Comparison of ENCODE assay signal across 18 mouse cellular contexts in genomic region chr1:70624803-70625460, GRCm38 (mm10).
A peak's percentile ranks its signal among the peaks of the same experiment; 100 is the strongest.
DNase-seq lines count a peak whose midpoint lies in the region; ATAC-seq and TF ChIP-seq lines count a peak whose summit lies in the region.
"Had no signal": no experiment of that assay in that cellular context is flagged by ENCODE, and none has a peak within 500 bp of the region (broad histone marks: within the 10 kb centered on the region; RNA-seq: fewer than 3 reads in every experiment).

No protein-coding gene starts in this region.

- TF ChIP-seq POLR2A in heart, adult 2 months (IDR thresholded peaks at IDR 0.05; ENCODE audit: insufficient read depth, low read depth, low read length), result no peak

- H3K4me2 ChIP-seq in neural tube, embryonic 11.5 days (ENCODE audit: low read depth), result no peak overlapping the region
- no peak overlapping the region for H3K4me2 ChIP-seq in neural tube, embryonic 15.5 days
- no peak overlapping the region for H3K4me2 ChIP-seq in forebrain, embryonic 13.5 days
- H3K4me2 ChIP-seq in midbrain, embryonic 11.5 days, result no peak overlapping the region
- H3K4me2 ChIP-seq: limb, embryonic 13.5 days; liver, embryonic 15.5 days had no signal

- H3K79me2 ChIP-seq in heart, adult 2 months (replicated peaks; ENCODE audit: control insufficient read depth, insufficient read depth, low read length), result no peaks in the 10 kb centered on the region

- H3K27me3 ChIP-seq in neural tube, embryonic 11.5 days (ENCODE audit: control insufficient read depth, insufficient read depth, low read length), result no peaks in the 10 kb centered on the region
- H3K27me3 ChIP-seq in neural tube, embryonic 15.5 days (replicated peaks), result no peaks in the 10 kb centered on the region
- no peaks in the 10 kb centered on the region for H3K27me3 ChIP-seq in forebrain, embryonic 13.5 days
- H3K27me3 ChIP-seq in midbrain, embryonic 11.5 days (ENCODE audit: control insufficient read depth, insufficient read depth, low read length), result peaks cover 5% of the 10 kb centered on the region; the same call in 1 of the 2 replicates
- H3K27me3 ChIP-seq in heart, adult 2 months (ENCODE audit: control insufficient read depth, insufficient read depth, low read length), result no peaks in the 10 kb centered on the region
- H3K27me3 ChIP-seq: limb, embryonic 13.5 days; liver, embryonic 15.5 days; megakaryocyte, embryonic 14.5 days had no signal

- intact Hi-C loops in heart, adult 2 months (cut with DNase I), result no loop called here

- H3K36me3 ChIP-seq in neural tube, embryonic 11.5 days (ENCODE audit: control insufficient read depth, insufficient read depth, low read length), result no peaks in the 10 kb centered on the region
- H3K36me3 ChIP-seq in neural tube, embryonic 15.5 days, result no peaks in the 10 kb centered on the region
- H3K36me3 ChIP-seq in forebrain, embryonic 13.5 days (ENCODE audit: poor library complexity, severe bottlenecking), result no peaks in the 10 kb centered on the region
- H3K36me3 ChIP-seq in midbrain, embryonic 11.5 days (ENCODE audit: control insufficient read depth, insufficient read depth, low read length), result no peaks in the 10 kb centered on the region
- no peaks in the 10 kb centered on the region for H3K36me3 ChIP-seq in heart, adult 2 months (ENCODE audit: control insufficient read depth, insufficient read depth, low read length)
- H3K36me3 ChIP-seq: limb, embryonic 13.5 days; liver, embryonic 15.5 days had no signal

- peak; percentile 62 for ATAC-seq in neural tube, embryonic 11.5 days (ENCODE audit: insufficient read depth, low FRiP score, low TSS enrichment)
- ATAC-seq in neural tube, embryonic 15.5 days (ENCODE audit: low FRiP score), result no peak
- ATAC-seq in forebrain, embryonic 13.5 days, result peak; percentile 66; the same call in 1 of the 2 replicates
- peak; percentile 73 for ATAC-seq in midbrain, embryonic 11.5 days (ENCODE audit: low FRiP score)
- ATAC-seq: intestine, postnatal 0 days; Patski had no signal

- WGBS in neural tube, embryonic 11.5 days, result 29% methylated on average over 5 of the region's 5 CpGs
- WGBS in neural tube, embryonic 15.5 days, result 13% methylated on average over 5 of the region's 5 CpGs
- 4% methylated on average over 5 of the region's 5 CpGs for WGBS in forebrain, embryonic 13.5 days
- 12% methylated on average over 5 of the region's 5 CpGs for WGBS in midbrain, embryonic 11.5 days
- WGBS in heart, adult 2 months, result 76% methylated on average over 5 of the region's 5 CpGs

- no peaks in the 10 kb centered on the region; the same call in 1 of the 2 replicates for H3K4me1 ChIP-seq in neural tube, embryonic 11.5 days (ENCODE audit: control insufficient read depth, insufficient read depth, low read length)
- 0 out of 2 replicates have a peak, but pooled peaks cover 6% of the 10 kb centered on the region for H3K4me1 ChIP-seq in neural tube, embryonic 15.5 days
- peaks cover 8% of the 10 kb centered on the region for H3K4me1 ChIP-seq in forebrain, embryonic 13.5 days
- 0 out of 2 replicates have a peak, but pooled peaks cover 6% of the 10 kb centered on the region for H3K4me1 ChIP-seq in midbrain, embryonic 11.5 days (ENCODE audit: control insufficient read depth, insufficient read depth, low read length)
- H3K4me1 ChIP-seq in heart, adult 2 months (ENCODE audit: control insufficient read depth, insufficient read depth, low read length), result no peaks in the 10 kb centered on the region
- H3K4me1 ChIP-seq: limb, embryonic 13.5 days; liver, embryonic 15.5 days; megakaryocyte, embryonic 14.5 days had no signal

- DNase-seq in neural tube, embryonic 11.5 days (ENCODE audit: low spot score), result no peak
- peak; percentile 85 for DNase-seq in midbrain, embryonic 11.5 days (ENCODE audit: low spot score, missing footprints)
- no peak for DNase-seq in heart, adult 2 months
- no peak for DNase-seq in kidney, postnatal 14 days
- DNase-seq in urinary bladder, postnatal 36 days (ENCODE audit: low spot score in 2 of 2), result no peak
- no peak for DNase-seq in lung, postnatal 36 days
- DNase-seq: cerebellum, postnatal 14 days; heart, adult 11 months; kidney, postnatal 10 days; lung, postnatal 10 days; right cerebral cortex, postnatal 14 days had no signal

- H3K4me3 ChIP-seq in neural tube, embryonic 11.5 days (ENCODE audit: low read depth, low read length), result no peak overlapping the region
- H3K4me3 ChIP-seq in neural tube, embryonic 15.5 days (replicated peaks), result no peak overlapping the region
- H3K4me3 ChIP-seq in forebrain, embryonic 13.5 days, result no peak overlapping the region
- no peak overlapping the region for H3K4me3 ChIP-seq in midbrain, embryonic 11.5 days (ENCODE audit: low read depth, low read length)
- no peak overlapping the region for H3K4me3 ChIP-seq in heart, adult 2 months
- H3K4me3 ChIP-seq: limb, embryonic 13.5 days; liver, embryonic 15.5 days; megakaryocyte, embryonic 14.5 days had no signal

- no peak for TF ChIP-seq EP300 in heart, adult 2 months (IDR thresholded peaks at IDR 0.05; ENCODE audit: insufficient read depth, low read depth, low read length)

- TF ChIP-seq CTCF in heart, adult 2 months (IDR thresholded peaks at IDR 0.05), result no peak

- no peak overlapping the region for H3K27ac ChIP-seq in neural tube, embryonic 11.5 days (ENCODE audit: low read depth, low read length)
- H3K27ac ChIP-seq in neural tube, embryonic 15.5 days (replicated peaks), result no peak overlapping the region
- H3K27ac ChIP-seq in forebrain, embryonic 13.5 days, result no peak overlapping the region
- no peak overlapping the region for H3K27ac ChIP-seq in midbrain, embryonic 11.5 days (ENCODE audit: low read depth, low read length)
- H3K27ac ChIP-seq in heart, adult 2 months, result no peak overlapping the region
- H3K27ac ChIP-seq: limb, embryonic 13.5 days; liver, embryonic 15.5 days had no signal

- H3K9ac ChIP-seq in neural tube, embryonic 11.5 days (ENCODE audit: low read length), result no peak overlapping the region
- H3K9ac ChIP-seq in neural tube, embryonic 15.5 days (replicated peaks), result no peak overlapping the region
- H3K9ac ChIP-seq in forebrain, embryonic 13.5 days, result no peak overlapping the region
- H3K9ac ChIP-seq in midbrain, embryonic 11.5 days (ENCODE audit: low read length), result no peak overlapping the region
- H3K9ac ChIP-seq in heart, adult 2 months (ENCODE audit: low read depth, low read length), result no peak overlapping the region
- H3K9ac ChIP-seq: limb, embryonic 13.5 days; liver, embryonic 15.5 days had no signal

- H3K9me3 ChIP-seq in neural tube, embryonic 11.5 days (ENCODE audit: control insufficient read depth, low read length), result no peaks in the 10 kb centered on the region
- no peaks in the 10 kb centered on the region for H3K9me3 ChIP-seq in neural tube, embryonic 15.5 days (replicated peaks)
- H3K9me3 ChIP-seq in forebrain, embryonic 13.5 days (replicated peaks), result no peaks in the 10 kb centered on the region
- no peaks in the 10 kb centered on the region for H3K9me3 ChIP-seq in midbrain, embryonic 11.5 days (ENCODE audit: control insufficient read depth, low read length)
- H3K9me3 ChIP-seq: limb, embryonic 13.5 days; liver, embryonic 15.5 days had no signal
